Mouse (Mus musculus): ENCODE data around the gene Ttll8. TPM values are rescaled to one million over a fixed set of nuclear protein-coding genes. Genes with fewer than 3 reads are reported as not detected.

Gene Ttll8
- polyA plus RNA-seq, 1 experiment from 2014 or later: not detected

- ATAC-seq (ENCODE audit: insufficient number of reproducible peaks, insufficient read depth, low FRiP score, low TSS enrichment, low read depth): no peak
- H3K27ac ChIP-seq: peak overlapping the region; percentile 23; the same call in 1 of the 2 replicates
Observed at GRCm38 (mm10) chr15:88850146-88850826, 103.9 kb downstream of the Ttll8 start.

GRCm38 (mm10) chr15:88849621-88850020, 104.6 kb downstream of the Ttll8 start:
- H3K27ac ChIP-seq: no peak overlapping the region
- no peaks in the 10 kb centered on the region for H3K9me3 ChIP-seq
- H3K4me3 ChIP-seq (replicated peaks): no peak overlapping the region
- H3K36me3 ChIP-seq: no peaks in the 10 kb centered on the region
- WGBS: 90% methylated on average over 2 of the region's 2 CpGs
- no peak overlapping the region for H3K9ac ChIP-seq (replicated peaks)
- H3K4me2 ChIP-seq: no peak overlapping the region
- no peaks in the 10 kb centered on the region for H3K27me3 ChIP-seq
- ATAC-seq (ENCODE audit: insufficient number of reproducible peaks, insufficient read depth, low FRiP score, low TSS enrichment, low read depth): no peak
- peaks cover 24% of the 10 kb centered on the region for H3K4me1 ChIP-seq (replicated peaks)

More at GRCm38 (mm10) chr15:88850146-88850826, 103.9 kb downstream of the Ttll8 start:
- H3K27me3 ChIP-seq: no peaks in the 10 kb centered on the region
- H3K9ac ChIP-seq (replicated peaks): no peak overlapping the region
- H3K4me3 ChIP-seq (replicated peaks): no peak overlapping the region
- H3K4me2 ChIP-seq: no peak overlapping the region
- WGBS: 69% methylated on average over 10 of the region's 10 CpGs
- H3K4me1 ChIP-seq (replicated peaks): peaks cover 31% of the 10 kb centered on the region
- H3K9me3 ChIP-seq: no peaks in the 10 kb centered on the region
- no peaks in the 10 kb centered on the region for H3K36me3 ChIP-seq

- 88% methylated on average over 1 of the region's 1 CpGs for WGBS
Observed at GRCm38 (mm10) chr15:88848661-88849060, 105.6 kb downstream of the Ttll8 start.

GRCm38 (mm10) chr15:88844966-88845365, 109.3 kb downstream of the Ttll8 start:
- Histone ChIP-seq H3K4me2 (no peak overlapping the region), H3K9me3 (no peaks in the 10 kb centered on the region), H3K4me1 (replicated peaks) (peaks cover 39% of the 10 kb centered on the region), H3K4me3 (replicated peaks) (no peak overlapping the region), H3K9ac (replicated peaks) (no peak overlapping the region), H3K27ac (no peak overlapping the region), H3K36me3 (no peaks in the 10 kb centered on the region), H3K27me3 (no peaks in the 10 kb centered on the region)
- whole genome bisulfite sequencing: 90% methylated on average over 7 of the region's 7 CpGs
- ATAC-seq (ENCODE audit: insufficient number of reproducible peaks, insufficient read depth, low FRiP score, low TSS enrichment, low read depth): no peak

More at GRCm38 (mm10) chr15:88848661-88849060, 105.6 kb downstream of the Ttll8 start:
- Histone ChIP-seq H3K4me3 (replicated peaks) (no peak overlapping the region), H3K4me1 (replicated peaks) (peaks cover 25% of the 10 kb centered on the region), H3K4me2 (no peak overlapping the region), H3K9ac (replicated peaks) (no peak overlapping the region), H3K9me3 (no peaks in the 10 kb centered on the region), H3K27me3 (no peaks in the 10 kb centered on the region), H3K27ac (no peak overlapping the region), H3K36me3 (no peaks in the 10 kb centered on the region)
- ATAC-seq (ENCODE audit: insufficient number of reproducible peaks, insufficient read depth, low FRiP score, low TSS enrichment, low read depth): no peak

- no peaks in the 10 kb centered on the region for H3K9me3 ChIP-seq
- H3K36me3 ChIP-seq: no peaks in the 10 kb centered on the region
- peak overlapping the region; percentile 76 for H3K27ac ChIP-seq
- peak; percentile 66 for ATAC-seq (ENCODE audit: insufficient number of reproducible peaks, insufficient read depth, low FRiP score, low TSS enrichment, low read depth)
- no peak overlapping the region for H3K4me2 ChIP-seq
- WGBS: 31% methylated on average over 8 of the region's 8 CpGs
- H3K4me3 ChIP-seq (replicated peaks): no peak overlapping the region
- H3K27me3 ChIP-seq: no peaks in the 10 kb centered on the region
- H3K9ac ChIP-seq (replicated peaks): 0 out of 2 replicates have a peak overlapping the region, but pooled peaks have one; percentile 4
- H3K4me1 ChIP-seq (replicated peaks): peaks cover 52% of the 10 kb centered on the region
Observed at GRCm38 (mm10) chr15:88843486-88844097, 110.6 kb downstream of the Ttll8 start.

GRCm38 (mm10) chr15:88842300-88842673, 111.9 kb downstream of the Ttll8 start:
- no peaks in the 10 kb centered on the region for H3K27me3 ChIP-seq
- no peak overlapping the region for H3K4me2 ChIP-seq
- no peak overlapping the region for H3K4me3 ChIP-seq (replicated peaks)
- H3K27ac ChIP-seq: 0 out of 2 replicates have a peak overlapping the region, but pooled peaks have one; percentile 12
- no peaks in the 10 kb centered on the region for H3K36me3 ChIP-seq
- no peak overlapping the region for H3K9ac ChIP-seq (replicated peaks)
- no peaks in the 10 kb centered on the region for H3K9me3 ChIP-seq
- peaks cover 61% of the 10 kb centered on the region for H3K4me1 ChIP-seq (replicated peaks)
- no peak for ATAC-seq (ENCODE audit: insufficient number of reproducible peaks, insufficient read depth, low FRiP score, low TSS enrichment, low read depth)
- WGBS: 82% methylated on average over 3 of the region's 3 CpGs

- Histone ChIP-seq H3K27me3 (no peaks in the 10 kb centered on the region), H3K4me2 (no peak overlapping the region), H3K36me3 (no peaks in the 10 kb centered on the region), H3K4me1 (replicated peaks) (peaks cover 66% of the 10 kb centered on the region), H3K9me3 (no peaks in the 10 kb centered on the region), H3K9ac (replicated peaks) (no peak overlapping the region), H3K27ac (no peak overlapping the region; the same call in 1 of the 2 replicates), H3K4me3 (replicated peaks) (no peak overlapping the region)
- no peak for ATAC-seq (ENCODE audit: insufficient number of reproducible peaks, insufficient read depth, low FRiP score, low TSS enrichment, low read depth)
- WGBS: 88% methylated on average over 3 of the region's 3 CpGs
Observed at GRCm38 (mm10) chr15:88841580-88842299, 112.5 kb downstream of the Ttll8 start.

GRCm38 (mm10) chr15:88841160-88841559, 113.1 kb downstream of the Ttll8 start:
- peaks cover 69% of the 10 kb centered on the region for H3K4me1 ChIP-seq (replicated peaks)

More at GRCm38 (mm10) chr15:88841160-88841559, 113.1 kb downstream of the Ttll8 start:
- Histone ChIP-seq H3K4me2 (no peak overlapping the region), H3K27me3 (no peaks in the 10 kb centered on the region), H3K9ac (replicated peaks) (no peak overlapping the region), H3K4me3 (replicated peaks) (no peak overlapping the region), H3K36me3 (no peaks in the 10 kb centered on the region), H3K9me3 (no peaks in the 10 kb centered on the region), H3K27ac (peak overlapping the region; percentile 60)
- 84% methylated on average over 2 of the region's 2 CpGs for WGBS
- no peak for ATAC-seq (ENCODE audit: insufficient number of reproducible peaks, insufficient read depth, low FRiP score, low TSS enrichment, low read depth)

Other genes with a start within 250 kb of the Ttll8 start
- gene Brd1, start 220.2 kb downstream of the Ttll8 start, polyA plus RNA-seq (2016; fragmentation: Nextera tagmentation; extraction: Ambion mirVana): 27.1 and 29.2 TPM in 2 replicates
- gene Zbed4, start 202.8 kb downstream of the Ttll8 start, polyA plus RNA-seq (2016; fragmentation: Nextera tagmentation; extraction: Ambion mirVana): 25.0 and 26.3 TPM in 2 replicates
- gene Alg12, start 135.1 kb downstream of the Ttll8 start, polyA plus RNA-seq (2016; fragmentation: Nextera tagmentation; extraction: Ambion mirVana): 10.3 and 11.2 TPM in 2 replicates
- 70.6 and 74.7 TPM in 2 replicates for gene Creld2, start 134.8 kb downstream of the Ttll8 start, polyA plus RNA-seq (2016; fragmentation: Nextera tagmentation; extraction: Ambion mirVana)
- gene Pim3, start 92.2 kb downstream of the Ttll8 start, polyA plus RNA-seq (2016; fragmentation: Nextera tagmentation; extraction: Ambion mirVana): 53.9 and 55.3 TPM in 2 replicates
- not detected in 2 replicates for gene Mlc1, start 24.6 kb upstream of the Ttll8 start, polyA plus RNA-seq (2016; fragmentation: Nextera tagmentation; extraction: Ambion mirVana)
- gene Mov10l1, start 28.5 kb upstream of the Ttll8 start, polyA plus RNA-seq (2016; fragmentation: Nextera tagmentation; extraction: Ambion mirVana): not detected in 2 replicates
- gene Panx2, start 105.3 kb upstream of the Ttll8 start, polyA plus RNA-seq (2016; fragmentation: Nextera tagmentation; extraction: Ambion mirVana): 0.41 and 0.54 TPM in 2 replicates
- 48.6 and 48.7 TPM in 2 replicates for gene Trabd, start 120.7 kb upstream of the Ttll8 start, polyA plus RNA-seq (2016; fragmentation: Nextera tagmentation; extraction: Ambion mirVana)
- 19.2 and 21.1 TPM in 2 replicates for gene Selenoo, start 134.7 kb upstream of the Ttll8 start, polyA plus RNA-seq (2016; fragmentation: Nextera tagmentation; extraction: Ambion mirVana)
- 22.7 and 24.8 TPM in 2 replicates for gene Tubgcp6, start 168.7 kb upstream of the Ttll8 start, polyA plus RNA-seq (2016; fragmentation: Nextera tagmentation; extraction: Ambion mirVana)
- gene Hdac10, start 174.3 kb upstream of the Ttll8 start, polyA plus RNA-seq (2016; fragmentation: Nextera tagmentation; extraction: Ambion mirVana): 15.0 and 15.2 TPM in 2 replicates
- gene Mapk12, start 186.3 kb upstream of the Ttll8 start, polyA plus RNA-seq (2016; fragmentation: Nextera tagmentation; extraction: Ambion mirVana): 8.9 and 9.3 TPM in 2 replicates
- gene Mapk11, start 195.2 kb upstream of the Ttll8 start, polyA plus RNA-seq (2016; fragmentation: Nextera tagmentation; extraction: Ambion mirVana): 13.6 and 14.4 TPM in 2 replicates
- gene Plxnb2, start 226.4 kb upstream of the Ttll8 start, polyA plus RNA-seq (2016; fragmentation: Nextera tagmentation; extraction: Ambion mirVana): 157 and 170 TPM in 2 replicates
- 30.1 and 31.2 TPM in 2 replicates for gene Dennd6b, start 242.1 kb upstream of the Ttll8 start, polyA plus RNA-seq (2016; fragmentation: Nextera tagmentation; extraction: Ambion mirVana)